Mouse (Mus musculus): ENCODE measurements around the gene Tyrobp. TPM values are rescaled to one million over a fixed set of nuclear protein-coding genes. Genes with fewer than 3 reads are reported as not detected.

The Tyrobp gene
- 65.2 and 83.0 TPM in 2 replicates for polyA plus RNA-seq (2012; rRNA removed)

DNA sequence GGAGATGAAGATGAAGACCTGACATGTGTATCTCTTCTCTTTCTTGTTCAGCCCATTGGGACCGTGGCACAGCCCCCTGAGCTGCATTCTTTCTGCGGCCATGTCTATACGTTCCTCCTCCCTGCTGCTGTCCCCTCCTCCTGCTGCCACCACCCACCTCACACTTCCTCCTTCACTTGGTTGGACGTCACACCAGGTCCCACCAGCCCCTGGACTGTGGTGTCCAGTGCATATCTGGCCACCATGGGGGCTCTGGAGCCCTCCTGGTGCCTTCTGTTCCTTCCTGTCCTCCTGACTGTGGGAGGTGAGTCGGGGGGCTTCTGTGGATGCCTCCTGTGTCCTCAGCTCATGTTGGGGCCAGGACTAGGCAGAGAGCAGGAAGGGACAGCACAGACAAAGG lies at the start of gene Tyrobp:
TSS of gene Tyrobp (plus strand) at position 165 of the 400 bp plus-strand sequence.

DNA sequence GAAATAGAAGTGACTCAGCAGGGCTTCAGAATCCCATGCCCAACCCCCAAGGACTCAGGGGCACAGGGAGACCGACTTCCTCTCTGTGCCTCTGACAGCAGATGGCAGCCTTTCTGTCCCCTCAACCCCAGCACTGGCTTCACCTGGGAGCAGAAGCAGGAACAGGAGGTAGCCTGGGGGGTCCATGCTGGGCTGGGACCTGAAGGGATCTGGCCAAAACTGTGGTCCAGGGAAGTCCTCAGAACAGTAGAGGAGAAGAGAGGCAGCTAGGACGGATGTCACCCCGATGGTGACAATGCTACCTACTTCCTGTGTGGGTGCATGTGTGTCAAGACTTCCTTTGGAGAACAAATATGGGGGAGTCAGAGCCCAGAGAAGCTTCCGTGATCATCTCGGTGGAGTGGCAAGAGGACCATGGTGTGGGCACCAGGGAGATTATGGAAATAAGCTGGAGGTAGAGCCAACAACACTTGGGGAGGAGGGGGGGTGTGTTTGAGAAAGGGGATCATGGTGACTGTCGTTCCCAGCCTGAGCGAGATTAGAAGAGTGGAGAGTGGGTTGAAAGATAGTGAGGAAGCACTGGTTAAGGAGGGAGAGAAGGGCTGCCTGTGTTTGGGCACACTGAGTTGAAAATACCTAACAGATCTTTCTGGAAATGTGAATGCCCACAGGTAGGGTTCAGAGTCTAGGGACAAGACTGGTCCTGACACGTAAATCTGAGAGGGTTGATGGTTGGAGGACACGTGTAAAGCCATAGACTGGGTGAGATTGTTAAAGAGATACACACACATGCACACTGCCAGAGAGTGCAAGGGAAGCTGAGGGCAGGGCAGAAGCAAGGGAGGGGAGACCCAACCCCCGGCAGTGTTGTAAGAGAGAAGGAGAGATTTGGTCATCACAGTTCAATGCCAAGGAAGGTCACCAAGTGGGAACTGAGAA lies 6.3 kb downstream of the Tyrobp start, which contains the start of gene Hcst:
TSS of gene Hcst (minus strand) at position 294 of the 939 bp plus-strand sequence.

DNA sequence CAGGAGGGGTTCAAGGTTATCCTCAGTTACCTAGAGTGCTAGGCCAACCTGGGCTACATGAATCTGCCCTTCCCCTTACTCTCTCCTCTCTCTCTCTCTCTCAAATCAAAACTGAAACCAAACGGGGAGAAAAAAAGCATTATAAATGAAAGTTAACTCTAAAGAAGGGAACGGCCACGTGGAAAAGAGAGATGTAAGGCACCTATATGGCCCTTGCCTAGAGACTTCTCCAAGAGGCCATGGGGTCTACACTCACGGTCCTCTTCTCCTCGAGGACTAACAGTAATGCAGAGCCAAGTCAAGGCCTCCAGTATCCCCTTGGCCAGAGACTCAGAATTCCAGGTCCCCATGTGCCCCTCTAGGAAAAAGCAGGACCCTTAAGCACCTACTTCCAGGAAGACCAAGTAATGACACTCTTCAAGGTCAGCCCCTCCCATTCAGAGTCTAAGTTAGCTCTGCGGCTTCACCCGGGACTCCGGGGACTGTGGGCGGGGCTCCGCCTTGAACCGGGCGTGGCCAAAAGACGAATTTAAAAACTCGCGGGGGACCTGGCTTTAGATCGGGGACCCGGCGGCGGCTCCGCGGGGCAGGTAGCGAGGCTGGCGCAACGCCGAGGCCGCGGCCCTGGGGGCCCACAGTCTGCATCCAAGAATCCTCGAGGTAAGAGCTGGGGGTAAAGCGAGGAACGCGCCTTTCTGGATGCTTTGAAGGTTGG lies 7.8 kb downstream of the Tyrobp start, which contains the start of gene Nfkbid:
TSS of gene Nfkbid (plus strand) at position 558 of the 715 bp plus-strand sequence.

DNA sequence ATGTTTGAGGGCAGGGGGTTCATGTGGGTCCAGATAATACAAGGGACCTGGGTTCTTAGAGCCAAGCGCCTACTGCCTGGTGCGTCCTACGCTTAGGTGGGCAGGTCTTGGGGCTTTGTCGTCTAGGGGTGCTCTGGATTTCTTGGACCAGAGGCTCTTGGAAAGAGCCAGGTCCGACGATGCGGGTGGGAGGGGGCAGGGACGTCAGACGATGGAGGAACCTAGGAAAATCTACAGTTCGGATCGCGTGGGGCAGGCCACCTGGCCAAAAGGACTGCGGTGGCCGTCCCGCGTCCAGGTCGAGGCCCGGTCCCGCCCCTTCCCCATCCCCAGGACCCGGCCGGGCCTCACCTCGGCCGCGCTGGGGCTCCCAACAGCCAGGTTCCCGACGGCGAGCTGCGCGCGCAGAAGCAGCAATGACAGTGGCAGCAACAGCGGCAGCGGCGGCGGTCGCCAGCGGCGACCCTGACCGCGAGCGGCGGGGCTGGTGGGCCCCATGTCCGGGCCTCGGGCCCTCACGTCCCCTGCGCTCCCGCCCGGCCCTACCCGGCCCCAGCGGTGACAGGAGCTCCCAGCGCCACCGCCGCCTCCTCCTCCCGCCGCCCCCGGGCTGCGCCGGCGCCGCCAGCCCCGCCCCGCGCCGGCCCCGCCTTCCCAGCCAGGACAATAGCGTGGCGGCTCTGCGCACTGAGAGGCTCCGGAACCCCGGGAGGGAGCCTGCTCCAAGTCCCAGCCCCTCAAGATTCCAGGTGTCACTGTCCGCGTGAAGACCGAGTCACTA lies 31.6 kb downstream of the Tyrobp start, which contains the start of gene Aplp1:
TSS of gene Aplp1 (minus strand) at position 565 of the 781 bp plus-strand sequence.

DNA sequence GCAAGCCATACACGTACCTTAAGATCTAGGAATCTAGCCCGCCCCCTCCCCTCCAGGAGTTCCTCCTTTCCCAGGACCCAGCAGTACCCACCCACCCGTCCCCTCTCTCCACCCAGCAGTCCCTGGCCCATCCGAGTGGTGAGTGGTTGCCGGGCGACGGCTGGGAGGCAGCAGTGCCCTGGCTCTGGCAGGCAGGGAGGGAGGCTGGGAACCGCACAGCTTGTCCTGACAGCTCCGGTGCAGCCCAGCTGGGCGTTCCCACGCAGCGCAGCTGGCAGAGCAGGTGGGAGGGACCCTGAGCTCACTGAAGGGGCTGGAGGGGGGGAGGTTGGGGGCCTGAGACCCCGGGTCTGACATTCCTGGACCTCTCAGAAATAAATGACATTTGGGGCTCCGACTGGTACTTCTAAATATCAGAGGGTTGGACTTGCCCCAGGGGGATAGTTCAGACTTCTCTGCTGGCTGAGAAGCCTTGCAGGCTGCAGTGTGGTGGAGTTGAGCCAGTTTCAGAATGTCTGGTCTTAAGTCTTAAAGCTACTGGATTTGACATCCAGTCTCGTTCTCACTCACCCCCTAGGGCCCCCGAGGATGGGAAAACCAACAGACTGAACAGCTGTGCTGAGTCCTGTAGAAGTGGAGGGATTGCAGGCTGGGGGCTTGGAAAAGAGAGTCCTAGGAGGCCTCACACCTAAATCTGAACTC lies 44.2 kb downstream of the Tyrobp start, which contains the start of the genes Kirrel2 and Nphs1:
TSS of gene Kirrel2 (minus strand) at position 62 of the 702 bp plus-strand sequence.
TSS of gene Nphs1 (plus strand) at position 687 of the 702 bp plus-strand sequence.

Other genes starting within 250 kb of the Tyrobp start
- gene Zfp146, start 244.0 kb upstream of the Tyrobp start, polyA plus RNA-seq (2012; rRNA removed) = 22.7 and 23.5 TPM in 2 replicates
- 2.8 and 3.4 TPM in 2 replicates for gene Cox7a1, start 229.6 kb upstream of the Tyrobp start, polyA plus RNA-seq (2012; rRNA removed)
- gene Capns1, start 214.9 kb upstream of the Tyrobp start, polyA plus RNA-seq (2012; rRNA removed) = 109 and 119 TPM in 2 replicates
- 64.7 and 70.6 TPM in 2 replicates for gene Polr2i, start 181.8 kb upstream of the Tyrobp start, polyA plus RNA-seq (2012; rRNA removed)
- 24.6 and 27.0 TPM in 2 replicates for gene Tbcb, start 181.5 kb upstream of the Tyrobp start, polyA plus RNA-seq (2012; rRNA removed)
- gene Ovol3, start 178.0 kb upstream of the Tyrobp start, polyA plus RNA-seq (2012; rRNA removed) = 0.07 TPM in 1 of 2 replicates, not detected in the other
- gene Thap8, start 133.7 kb upstream of the Tyrobp start, polyA plus RNA-seq (2012; rRNA removed) = not detected in 2 replicates
- gene Wdr62, start 133.3 kb upstream of the Tyrobp start, polyA plus RNA-seq (2012; rRNA removed) = 12.3 and 12.9 TPM in 2 replicates
- gene Clip3, start 122.0 kb upstream of the Tyrobp start, polyA plus RNA-seq (2012; rRNA removed) = 0.85 and 0.99 TPM in 2 replicates
- 13.6 and 13.9 TPM in 2 replicates for gene Alkbh6, start 105.0 kb upstream of the Tyrobp start, polyA plus RNA-seq (2012; rRNA removed)
- 9.4 and 10.6 TPM in 2 replicates for gene Syne4, start 99.0 kb upstream of the Tyrobp start, polyA plus RNA-seq (2012; rRNA removed)
- 0.12 and 0.16 TPM in 2 replicates for gene E130208F15Rik, start 92.0 kb upstream of the Tyrobp start, polyA plus RNA-seq (2012; rRNA removed)
- 4.5 and 5.2 TPM in 2 replicates for gene Sdhaf1, start 89.9 kb upstream of the Tyrobp start, polyA plus RNA-seq (2012; rRNA removed)
- gene Lrfn3, start 51.0 kb upstream of the Tyrobp start, polyA plus RNA-seq (2012; rRNA removed) = 1.1 and 1.2 TPM in 2 replicates
- 2.0 and 2.7 TPM in 2 replicates for gene Hcst, start 6.1 kb downstream of the Tyrobp start, polyA plus RNA-seq (2012; rRNA removed)
- gene Nfkbid, start 8.0 kb downstream of the Tyrobp start, polyA plus RNA-seq (2012; rRNA removed) = 0.76 and 1.2 TPM in 2 replicates
- gene Aplp1, start 31.8 kb downstream of the Tyrobp start, polyA plus RNA-seq (2012; rRNA removed) = 2.6 and 3.0 TPM in 2 replicates
- 0.06 and 0.09 TPM in 2 replicates for gene Kirrel2, start 43.9 kb downstream of the Tyrobp start, polyA plus RNA-seq (2012; rRNA removed)
- 0.06 and 0.07 TPM in 2 replicates for gene Nphs1, start 44.6 kb downstream of the Tyrobp start, polyA plus RNA-seq (2012; rRNA removed)
- gene Prodh2, start 79.9 kb downstream of the Tyrobp start, polyA plus RNA-seq (2012; rRNA removed) = 40.2 and 47.9 TPM in 2 replicates
- 5.9 and 7.3 TPM in 2 replicates for gene Arhgap33, start 121.3 kb downstream of the Tyrobp start, polyA plus RNA-seq (2012; rRNA removed)
- 3.4 and 3.7 TPM in 2 replicates for gene Hspb6, start 138.4 kb downstream of the Tyrobp start, polyA plus RNA-seq (2012; rRNA removed)
- 5.0 and 6.7 TPM in 2 replicates for gene Proser3, start 138.5 kb downstream of the Tyrobp start, polyA plus RNA-seq (2012; rRNA removed)
- 14.5 and 16.8 TPM in 2 replicates for gene Lin37, start 146.1 kb downstream of the Tyrobp start, polyA plus RNA-seq (2012; rRNA removed)
- gene U2af1l4, start 149.5 kb downstream of the Tyrobp start, polyA plus RNA-seq (2012; rRNA removed) = 30.3 and 31.5 TPM in 2 replicates
- gene Gm49396, start 149.6 kb downstream of the Tyrobp start, polyA plus RNA-seq (2012; rRNA removed) = 1.0 and 1.8 TPM in 2 replicates
- 52.6 and 62.2 TPM in 2 replicates for gene Psenen, start 149.9 kb downstream of the Tyrobp start, polyA plus RNA-seq (2012; rRNA removed)
- gene Igflr1, start 151.7 kb downstream of the Tyrobp start, polyA plus RNA-seq (2012; rRNA removed) = 1.6 and 1.8 TPM in 2 replicates
- 9.7 and 11.2 TPM in 2 replicates for gene Kmt2b, start 175.0 kb downstream of the Tyrobp start, polyA plus RNA-seq (2012; rRNA removed)
- 0.03 and 0.09 TPM in 2 replicates for gene Zbtb32, start 185.1 kb downstream of the Tyrobp start, polyA plus RNA-seq (2012; rRNA removed)
- 0.21 and 0.71 TPM in 2 replicates for gene Upk1a, start 199.1 kb downstream of the Tyrobp start, polyA plus RNA-seq (2012; rRNA removed)
- 430 and 478 TPM in 2 replicates for gene Cox6b1, start 212.4 kb downstream of the Tyrobp start, polyA plus RNA-seq (2012; rRNA removed)
- gene Etv2, start 222.1 kb downstream of the Tyrobp start, polyA plus RNA-seq (2012; rRNA removed) = 0.03 TPM in 1 of 2 replicates, not detected in the other
- 21.9 and 25.1 TPM in 2 replicates for gene Rbm42, start 236.6 kb downstream of the Tyrobp start, polyA plus RNA-seq (2012; rRNA removed)